Mouse (Mus musculus) thymus, postnatal 25 days (tissue): ENCODE measurements around the gene Zfp90.

Experiments used
- DNase-seq: peaks from one replicate; pipeline ENCODE4 v3.0.0; 2022

Gene Zfp90

GRCm38 (mm10) chr8:106437781-106438180 is 22.7 kb downstream of the Zfp90 start:
- no peak for DNase-seq

- no peak for DNase-seq
Observed at GRCm38 (mm10) chr8:106440146-106440545, 25.0 kb downstream of the Zfp90 start.

- no peak for DNase-seq
Observed at GRCm38 (mm10) chr8:106442740-106443139, 27.6 kb downstream of the Zfp90 start.

GRCm38 (mm10) chr8:106451301-106452085 is 36.4 kb downstream of the Zfp90 start:
- no peak for DNase-seq

- no peak for DNase-seq
Observed at GRCm38 (mm10) chr8:106452701-106453481, 37.8 kb downstream of the Zfp90 start.

GRCm38 (mm10) chr8:106454036-106454435 is 38.9 kb downstream of the Zfp90 start:
- no peak for DNase-seq

GRCm38 (mm10) chr8:106462131-106462530 is 47.0 kb downstream of the Zfp90 start:
- no peak for DNase-seq

- DNase-seq, result no peak
Observed at GRCm38 (mm10) chr8:106463795-106464194, 48.7 kb downstream of the Zfp90 start.

- no peak for DNase-seq
Observed at GRCm38 (mm10) chr8:106469485-106469884, 54.4 kb downstream of the Zfp90 start.

- no peak for DNase-seq
Observed at GRCm38 (mm10) chr8:106474001-106474400, 58.9 kb downstream of the Zfp90 start.
